Mouse (Mus musculus) stomach, postnatal 0 days (tissue): ENCODE results near the gene St5.

Experiments
- CTCF ChIP-seq: IDR thresholded peaks from 2 replicates; pipeline ENCODE4 v1.5.1; 2016; ENCODE audit warnings: antibody characterized with exemption, low read depth, mild to moderate bottlenecking, moderate library complexity
- EP300 ChIP-seq: optimal IDR thresholded peaks from 2 replicates; pipeline ENCODE3; 2016; ENCODE audit warnings: antibody characterized with exemption

DNA sequence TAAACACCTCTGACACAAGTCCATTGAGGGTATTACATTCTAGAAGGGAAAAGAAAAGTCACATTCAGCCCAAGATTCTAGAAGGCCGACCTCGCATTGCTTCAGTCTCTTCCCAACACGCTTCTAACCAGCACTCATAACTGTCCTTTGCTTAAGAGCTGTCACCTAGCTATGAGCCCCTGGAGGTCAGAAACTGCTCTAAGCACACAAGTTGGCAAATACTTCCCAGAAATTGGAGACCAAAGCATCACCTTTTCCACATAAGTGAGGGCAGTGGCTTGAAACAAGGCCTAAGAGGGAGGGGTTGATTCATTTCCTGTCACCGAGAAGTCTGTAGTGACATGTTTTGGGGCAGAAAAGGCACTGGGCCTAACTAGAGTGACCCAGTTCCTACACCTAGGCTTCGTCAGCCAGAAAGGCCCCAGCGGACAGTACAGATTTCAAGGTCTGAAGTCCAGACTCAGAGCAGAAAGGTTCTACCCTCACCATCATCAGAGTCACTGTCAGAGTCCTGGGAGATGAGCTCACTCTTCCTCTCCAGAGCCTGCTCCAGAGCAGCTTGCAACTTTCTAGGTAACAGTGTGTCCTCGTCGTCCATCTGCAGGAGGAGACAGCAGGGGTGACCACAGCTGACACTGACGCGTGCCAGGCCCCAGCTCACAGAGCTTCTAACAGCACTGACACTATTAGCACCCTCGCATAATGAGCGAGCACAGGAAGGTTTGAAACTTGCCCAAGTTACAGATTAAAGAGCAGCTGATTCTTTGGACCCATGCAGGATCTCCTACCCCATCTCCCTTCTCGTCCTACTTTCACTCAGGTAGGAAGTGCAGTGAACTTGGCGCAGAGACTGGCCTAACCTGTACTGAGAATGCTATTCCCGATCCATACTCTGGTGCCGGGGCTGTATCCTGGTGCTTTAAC lies 177.4 kb downstream of the St5 start:
- TF ChIP-seq CTCF (no peak), EP300 (no peak)
